Mouse (Mus musculus): Measurements from ENCODE around the gene Hikeshi. TPM values are rescaled to one million over a fixed set of nuclear protein-coding genes. Genes with fewer than 3 reads are reported as not detected.

Hikeshi gene
- 100 to 1,000 TPM in 1 of 2 experiments, 10 to 100 TPM in 1; 87.1 to 121 TPM for polyA plus RNA-seq (2017; shearing (Covaris generic))

GRCm38 (mm10) chr7:89940571-89941463 lies at the start of gene Hikeshi:
Gene Hikeshi, minus strand, starts transcription at chr7:89941204.

GRCm38 (mm10) chr7:89980485-89981422 lies 39.8 kb upstream of the Hikeshi start, which contains the start of gene Eed:
Gene Eed, minus strand, starts transcription at chr7:89980983.

GRCm38 (mm10) chr7:89903442-89904343 lies 37.3 kb downstream of the Hikeshi start, which contains the start of gene Ccdc81:
Gene Ccdc81, minus strand, starts transcription at chr7:89903629.

Other genes starting within 250 kb of the Hikeshi start
- gene Ccdc81, start 37.6 kb downstream of the Hikeshi start, polyA plus RNA-seq (2017; shearing (Covaris generic)) = under 1 TPM in 1 of 2 experiments, not detected in 1; 0.10 TPM
- 100 to 1,000 TPM; 112 to 115 TPM for gene Eed, start 39.8 kb upstream of the Hikeshi start, polyA plus RNA-seq (2017; shearing (Covaris generic))
- 10 to 100 TPM; 44.5 to 49.0 TPM for gene Picalm, start 189.0 kb upstream of the Hikeshi start, polyA plus RNA-seq (2017; shearing (Covaris generic))

All from activated CD4-positive, CD25-positive, alpha-beta regulatory T cell (primary cell).